Mouse (Mus musculus): Measurements from ENCODE around the gene Rundc1. TPM values are rescaled to one million over a fixed set of nuclear protein-coding genes. Genes with fewer than 3 reads are reported as not detected.
"Not testable (repeated sequence)": the region's sequence is repeated elsewhere in the genome, so short reads cannot be mapped to it uniquely, and the experiment has no call there.

Rundc1 gene
- polyA plus RNA-seq, 1 experiment from 2014 or later, result 24.1 TPM

GRCm38 (mm10) chr11:101462141-101462540, 37.3 kb downstream of the Rundc1 start:
- H3K4me2 ChIP-seq (replicated peaks), result peak overlapping the region; percentile 80
- H3K27ac ChIP-seq, result peak overlapping the region; percentile 51; the same call in 1 of the 2 replicates

GRCm38 (mm10) chr11:101462583-101463440, 37.9 kb downstream of the Rundc1 start:
- Histone ChIP-seq H3K27ac (peak overlapping the region; percentile 51; the same call in 1 of the 2 replicates), H3K27me3 (ENCODE audit: control insufficient read depth, insufficient read depth, low read length) (no peaks in the 10 kb centered on the region), H3K4me1 (replicated peaks; ENCODE audit: control insufficient read depth, insufficient read depth, low read length) (peaks cover 34% of the 10 kb centered on the region), H3K9me3 (ENCODE audit: control insufficient read depth, low read length) (no peaks in the 10 kb centered on the region), H3K9ac (peak overlapping the region; percentile 84; the same call in 1 of the 2 replicates), H3K4me2 (replicated peaks) (peak overlapping the region; percentile 80), H3K36me3 (replicated peaks; ENCODE audit: control insufficient read depth, insufficient read depth) (peaks cover 53% of the 10 kb centered on the region), H3K4me3 (replicated peaks; ENCODE audit: low read length) (peak overlapping the region; percentile 64)
- peak; percentile 44 for DNase-seq (ENCODE audit: low spot score)
- no peak for ATAC-seq (ENCODE audit: low FRiP score)
- WGBS, result 25% methylated on average over 13 of the region's 13 CpGs

More at GRCm38 (mm10) chr11:101462141-101462540, 37.3 kb downstream of the Rundc1 start:
- H3K4me3 ChIP-seq (replicated peaks; ENCODE audit: low read length), result no peak overlapping the region
- peaks cover 34% of the 10 kb centered on the region for H3K4me1 ChIP-seq (replicated peaks; ENCODE audit: control insufficient read depth, insufficient read depth, low read length)
- peaks cover 60% of the 10 kb centered on the region for H3K36me3 ChIP-seq (replicated peaks; ENCODE audit: control insufficient read depth, insufficient read depth)
- 54% methylated on average over 14 of the region's 14 CpGs for WGBS
- H3K27me3 ChIP-seq (ENCODE audit: control insufficient read depth, insufficient read depth, low read length), result no peaks in the 10 kb centered on the region
- DNase-seq (ENCODE audit: low spot score), result no peak
- H3K9ac ChIP-seq, result peak overlapping the region; percentile 84; the same call in 1 of the 2 replicates
- no peak for ATAC-seq (ENCODE audit: low FRiP score)
- H3K9me3 ChIP-seq (ENCODE audit: control insufficient read depth, low read length), result no peaks in the 10 kb centered on the region

- Histone ChIP-seq H3K4me1 (replicated peaks; ENCODE audit: control insufficient read depth, insufficient read depth, low read length) (peaks cover 40% of the 10 kb centered on the region), H3K4me2 (replicated peaks) (peak within 1 kb of the TSS; percentile 80), H3K27me3 (ENCODE audit: control insufficient read depth, insufficient read depth, low read length) (no peaks in the 10 kb centered on the region), H3K9ac (peak within 1 kb of the TSS; percentile 84), H3K36me3 (replicated peaks; ENCODE audit: control insufficient read depth, insufficient read depth) (peaks cover 37% of the 10 kb centered on the region), H3K27ac (peak within 1 kb of the TSS; percentile 94), H3K4me3 (replicated peaks; ENCODE audit: low read length) (peak within 1 kb of the TSS; percentile 64), H3K9me3 (ENCODE audit: control insufficient read depth, low read length) (no peaks in the 10 kb centered on the region)
- WGBS, result 9% methylated on average over 12 of the region's 12 CpGs
- DNase-seq (ENCODE audit: low spot score), result no peak
- no peak for ATAC-seq (ENCODE audit: low FRiP score)
Measured at GRCm38 (mm10) chr11:101464211-101465100, 39.6 kb downstream of the Rundc1 start, which contains the start of gene Rnd2. Rnd2 (plus strand) TSS chr11:101464999.

GRCm38 (mm10) chr11:101465101-101465868, 40.4 kb downstream of the Rundc1 start:
- Histone ChIP-seq H3K9ac (peak overlapping the region; percentile 84), H3K4me1 (replicated peaks; ENCODE audit: control insufficient read depth, insufficient read depth, low read length) (peaks cover 40% of the 10 kb centered on the region), H3K27me3 (ENCODE audit: control insufficient read depth, insufficient read depth, low read length) (no peaks in the 10 kb centered on the region), H3K27ac (peak overlapping the region; percentile 94), H3K9me3 (ENCODE audit: control insufficient read depth, low read length) (no peaks in the 10 kb centered on the region), H3K4me2 (replicated peaks) (peak overlapping the region; percentile 80), H3K4me3 (replicated peaks; ENCODE audit: low read length) (peak overlapping the region; percentile 64), H3K36me3 (replicated peaks; ENCODE audit: control insufficient read depth, insufficient read depth) (peaks cover 29% of the 10 kb centered on the region)
- peak; percentile 58 for ATAC-seq (ENCODE audit: low FRiP score)
- under 1% methylated on average over 51 of the region's 51 CpGs for WGBS
- peak; percentile 70 for DNase-seq (ENCODE audit: low spot score)

GRCm38 (mm10) chr11:101465869-101466551, 41.1 kb downstream of the Rundc1 start, which contains the start of gene Vat1:
Vat1 (minus strand) TSS chr11:101466230.
- under 1% methylated on average over 60 of the region's 60 CpGs for WGBS
- peak within 1 kb of the TSS; percentile 64 for H3K4me3 ChIP-seq (replicated peaks; ENCODE audit: low read length)
- H3K27ac ChIP-seq, result peak within 1 kb of the TSS; percentile 94
- H3K36me3 ChIP-seq (replicated peaks; ENCODE audit: control insufficient read depth, insufficient read depth), result peaks cover 21% of the 10 kb centered on the region
- ATAC-seq (ENCODE audit: low FRiP score), result peak; percentile 75
- DNase-seq (ENCODE audit: low spot score), result peak; percentile 76
- peak within 1 kb of the TSS; percentile 80 for H3K4me2 ChIP-seq (replicated peaks)
- peaks cover 40% of the 10 kb centered on the region for H3K4me1 ChIP-seq (replicated peaks; ENCODE audit: control insufficient read depth, insufficient read depth, low read length)
- H3K9ac ChIP-seq, result peak within 1 kb of the TSS; percentile 84
- no peaks in the 10 kb centered on the region for H3K27me3 ChIP-seq (ENCODE audit: control insufficient read depth, insufficient read depth, low read length)
- no peaks in the 10 kb centered on the region for H3K9me3 ChIP-seq (ENCODE audit: control insufficient read depth, low read length)

- Histone ChIP-seq H3K4me2 (replicated peaks) (peak overlapping the region; percentile 80), H3K9ac (peak overlapping the region; percentile 84; the same call in 1 of the 2 replicates), H3K36me3 (replicated peaks; ENCODE audit: control insufficient read depth, insufficient read depth) (peaks cover 21% of the 10 kb centered on the region), H3K4me3 (replicated peaks; ENCODE audit: low read length) (peak overlapping the region; percentile 64), H3K4me1 (replicated peaks; ENCODE audit: control insufficient read depth, insufficient read depth, low read length) (peaks cover 40% of the 10 kb centered on the region)
- not testable (repeated sequence) for H3K9me3 ChIP-seq (ENCODE audit: control insufficient read depth, low read length); H3K27ac ChIP-seq; DNase-seq (ENCODE audit: low spot score); H3K27me3 ChIP-seq (ENCODE audit: control insufficient read depth, insufficient read depth, low read length); ATAC-seq (ENCODE audit: low FRiP score)
- WGBS, result 57% methylated on average over 5 of the region's 5 CpGs
Measured at GRCm38 (mm10) chr11:101466552-101466950, 41.7 kb downstream of the Rundc1 start.

GRCm38 (mm10) chr11:101467477-101468262, 42.8 kb downstream of the Rundc1 start:
- peaks cover 33% of the 10 kb centered on the region for H3K4me1 ChIP-seq (replicated peaks; ENCODE audit: control insufficient read depth, insufficient read depth, low read length)
- H3K4me2 ChIP-seq (replicated peaks), result peak overlapping the region; percentile 80
- H3K27me3 ChIP-seq (ENCODE audit: control insufficient read depth, insufficient read depth, low read length), result no peaks in the 10 kb centered on the region
- under 1% methylated on average over 45 of the region's 54 CpGs for WGBS
- peak; percentile 65 for ATAC-seq (ENCODE audit: low FRiP score)
- peak overlapping the region; percentile 82 for H3K27ac ChIP-seq
- no peaks in the 10 kb centered on the region for H3K9me3 ChIP-seq (ENCODE audit: control insufficient read depth, low read length)
- H3K36me3 ChIP-seq (replicated peaks; ENCODE audit: control insufficient read depth, insufficient read depth), result peaks cover 15% of the 10 kb centered on the region
- peak overlapping the region; percentile 84 for H3K9ac ChIP-seq
- DNase-seq (ENCODE audit: low spot score), result peak; percentile 80
- peak overlapping the region; percentile 64 for H3K4me3 ChIP-seq (replicated peaks; ENCODE audit: low read length)
